Mouse (Mus musculus): ENCODE measurements around the gene Ptprr.

Gene Ptprr

GRCm38 (mm10) chr10:116017845-116018479 is at the start of gene Ptprr:
Gene Ptprr (plus strand): TSS chr10:116018213.
- no peak for DNase-seq (ENCODE audit: low spot score)

GRCm38 (mm10) chr10:115976345-115976744 is 41.7 kb upstream of the Ptprr start:
- DNase-seq (ENCODE audit: low spot score): no peak

GRCm38 (mm10) chr10:115978992-115979391 is 39.0 kb upstream of the Ptprr start:
- DNase-seq (ENCODE audit: low spot score): no peak

- no peak for DNase-seq (ENCODE audit: low spot score)
Measured at GRCm38 (mm10) chr10:115980018-115980417, 38.0 kb upstream of the Ptprr start.

- no peak for DNase-seq (ENCODE audit: low spot score)
Measured at GRCm38 (mm10) chr10:115984308-115984707, 33.7 kb upstream of the Ptprr start.

GRCm38 (mm10) chr10:116001838-116002237 is 16.2 kb upstream of the Ptprr start:
- no peak for DNase-seq (ENCODE audit: low spot score)

GRCm38 (mm10) chr10:116006675-116007074 is 11.3 kb upstream of the Ptprr start:
- DNase-seq (ENCODE audit: low spot score): no peak

- no peak for DNase-seq (ENCODE audit: low spot score)
Measured at GRCm38 (mm10) chr10:116018480-116018891, 473 bp downstream of the Ptprr start.

- no peak for DNase-seq (ENCODE audit: low spot score)
Measured at GRCm38 (mm10) chr10:116019086-116019860, 1.3 kb downstream of the Ptprr start.

GRCm38 (mm10) chr10:116021081-116021480 is 3.1 kb downstream of the Ptprr start:
- no peak for DNase-seq (ENCODE audit: low spot score)

GRCm38 (mm10) chr10:116038150-116038549 is 20.1 kb downstream of the Ptprr start:
- DNase-seq (ENCODE audit: low spot score): no peak

GRCm38 (mm10) chr10:116075954-116076353 is 57.9 kb downstream of the Ptprr start:
- no peak for DNase-seq (ENCODE audit: low spot score)

GRCm38 (mm10) chr10:116078636-116079035 is 60.6 kb downstream of the Ptprr start:
- no peak for DNase-seq (ENCODE audit: low spot score)

- DNase-seq (ENCODE audit: low spot score): no peak
Measured at GRCm38 (mm10) chr10:116079396-116079795, 61.4 kb downstream of the Ptprr start.

- no peak for DNase-seq (ENCODE audit: low spot score)
Measured at GRCm38 (mm10) chr10:116080841-116081240, 62.8 kb downstream of the Ptprr start.

- DNase-seq (ENCODE audit: low spot score): no peak
Measured at GRCm38 (mm10) chr10:116083965-116084364, 66.0 kb downstream of the Ptprr start.

GRCm38 (mm10) chr10:116096466-116096865 is 78.5 kb downstream of the Ptprr start:
- no peak for DNase-seq (ENCODE audit: low spot score)

- no peak for DNase-seq (ENCODE audit: low spot score)
Measured at GRCm38 (mm10) chr10:116098470-116098869, 80.5 kb downstream of the Ptprr start.

- no peak for DNase-seq (ENCODE audit: low spot score)
Measured at GRCm38 (mm10) chr10:116108176-116108575, 90.2 kb downstream of the Ptprr start.

GRCm38 (mm10) chr10:116108730-116109129 is 90.7 kb downstream of the Ptprr start:
- no peak for DNase-seq (ENCODE audit: low spot score)

- DNase-seq (ENCODE audit: low spot score): no peak
Measured at GRCm38 (mm10) chr10:116112868-116113267, 94.9 kb downstream of the Ptprr start.

GRCm38 (mm10) chr10:116113867-116114474 is 96.0 kb downstream of the Ptprr start, which contains the start of gene 4933416C03Rik:
Gene 4933416C03Rik (minus strand): TSS chr10:116113917.
- no peak for DNase-seq (ENCODE audit: low spot score)
